In the genomic region with DNA sequence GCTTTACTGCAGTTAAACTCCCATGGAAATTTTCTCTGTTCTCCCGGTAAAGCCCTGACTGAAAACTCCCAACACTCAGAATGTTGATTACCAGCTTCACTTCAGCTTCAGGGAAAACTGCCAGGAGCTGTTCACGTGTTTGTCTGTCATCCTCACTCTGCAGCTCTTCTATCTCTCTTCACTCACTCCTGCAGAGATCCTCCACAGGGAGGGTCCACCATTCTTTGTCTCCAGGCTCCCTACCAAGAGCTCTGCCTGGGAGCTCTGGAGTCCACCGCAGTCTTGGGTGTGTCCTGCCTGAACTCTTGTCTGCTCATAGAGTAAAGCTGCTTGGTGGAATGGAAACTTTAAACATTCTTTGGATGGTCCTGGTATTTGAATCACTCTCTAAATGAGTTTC, we compare ENCODE assay signal across 16 mouse cellular contexts. TPM values are rescaled to one million over a fixed set of nuclear protein-coding genes. Genes with fewer than 3 reads are reported as not detected.
DNase-seq lines count a peak whose midpoint lies in the region; ATAC-seq and TF ChIP-seq lines count a peak whose summit lies in the region.
"Had no signal": no experiment of that assay in that cellular context is flagged by ENCODE, and none has a peak within 500 bp of the region (broad histone marks: within the 10 kb centered on the region; RNA-seq: fewer than 3 reads in every experiment).

No protein-coding gene starts in this region.

- no peaks in the 10 kb centered on the region for H3K36me3 ChIP-seq in heart, embryonic 15.5 days
- H3K36me3 ChIP-seq: hindbrain, embryonic 12.5 days had no signal

- H3K9ac ChIP-seq in heart, embryonic 15.5 days, result no peak overlapping the region
- H3K9ac ChIP-seq: hindbrain, embryonic 12.5 days; liver, embryonic 14.5 days had no signal

- no peak for TF ChIP-seq POLR2A in brain, embryonic 14.5 days (IDR thresholded peaks at IDR 0.05; ENCODE audit: borderline replicate concordance, extremely low read depth, insufficient read depth, insufficient read length, poor library complexity, severe bottlenecking)

- H3K27me3 ChIP-seq in heart, embryonic 15.5 days, result peaks cover 5% of the 10 kb centered on the region; the same call in 1 of the 2 replicates
- H3K27me3 ChIP-seq: hindbrain, embryonic 12.5 days had no signal

- DNase-seq in heart, postnatal 36 days, result no peak
- peak; percentile 44 for DNase-seq in lung, postnatal 10 days
- DNase-seq in lung, postnatal 14 days, result no peak
- DNase-seq in brain, embryonic 14.5 days (ENCODE audit: low read depth), result peak; percentile 47
- peak; percentile 15 for DNase-seq in lung, postnatal 36 days
- DNase-seq in cerebellum, postnatal 36 days, result no peak
- DNase-seq: adrenal gland, postnatal 25 days; cerebellum, adult 9-11 months; kidney, adult 11 months; kidney, postnatal 25 days; layer of hippocampus, postnatal 36 days had no signal

- H3K9me3 ChIP-seq in heart, embryonic 15.5 days (replicated peaks), result no peaks in the 10 kb centered on the region
- H3K9me3 ChIP-seq: hindbrain, embryonic 12.5 days had no signal

- H3K27ac ChIP-seq in heart, embryonic 15.5 days, result no peak overlapping the region
- H3K27ac ChIP-seq: hindbrain, embryonic 12.5 days; liver, embryonic 14.5 days had no signal

- intact Hi-C loops in heart, postnatal 36 days (cut with DNase I), result no loop called here

- TF ChIP-seq CTCF in brain, embryonic 14.5 days (IDR thresholded peaks at IDR 0.05; ENCODE audit: borderline replicate concordance, extremely low read depth, insufficient read depth, insufficient read length), result no peak

- H3K4me1 ChIP-seq in heart, embryonic 15.5 days (replicated peaks), result peaks cover 9% of the 10 kb centered on the region; the same call in 1 of the 2 replicates

- ATAC-seq in heart, embryonic 15.5 days (replicated peaks; ENCODE audit: insufficient number of reproducible peaks, insufficient read depth, low FRiP score, low read depth), result no peak
- ATAC-seq: activated CD4-positive, CD25-positive, alpha-beta regulatory T cell, adult 4 months; midbrain, embryonic 16.5 days had no signal

- H3K4me2 ChIP-seq in heart, embryonic 15.5 days, result 0 out of 2 replicates have a peak overlapping the region, but pooled peaks have one; percentile 10
- H3K4me2 ChIP-seq: hindbrain, embryonic 12.5 days had no signal

- WGBS in heart, embryonic 15.5 days, result 21% methylated on average over 3 of the region's 3 CpGs

- no peak overlapping the region for H3K4me3 ChIP-seq in heart, embryonic 15.5 days
- H3K4me3 ChIP-seq: hindbrain, embryonic 12.5 days had no signal

RNA-seq across cellular contexts. Expression of a gene that starts 25.4 kb away (rescaled TPM):
- polyA plus RNA-seq in heart, embryonic 15.5 days (2015; fragmentation: Nextera tagmentation; extraction: Ambion mirVana), result 3.0 and 4.5 TPM in 2 replicates
- total RNA-seq in heart, postnatal 36 days (2021), result 1 to 10 TPM; 6.6 to 7.8 TPM
- 8.3 and 10.7 TPM in 2 replicates for polyA plus RNA-seq in brain, embryonic 14.5 days (2012; rRNA removed)
- polyA plus RNA-seq: activated CD4-positive, CD25-positive, alpha-beta regulatory T cell, adult 4 months had no signal

RNA-seq across cellular contexts. Expression of a gene that starts 59.2 kb away (rescaled TPM):
- 0.33 and 0.34 TPM in 2 replicates for polyA plus RNA-seq in heart, embryonic 15.5 days (2015; fragmentation: Nextera tagmentation; extraction: Ambion mirVana)
- total RNA-seq in heart, postnatal 36 days (2021), result under 1 TPM in 1 of 2 experiments, not detected in 1; 0.28 TPM
- polyA plus RNA-seq in brain, embryonic 14.5 days (2012; rRNA removed), result 2.1 and 6.4 TPM in 2 replicates
- polyA plus RNA-seq: activated CD4-positive, CD25-positive, alpha-beta regulatory T cell, adult 4 months had no signal

Comparison
In these comparisons a context has a peak if more than half of its experiments do, and no peak if none do; other contexts are left out.
1. DNase-seq: peak in lung, postnatal 10 days (single experiment), brain, embryonic 14.5 days (single experiment) and lung, postnatal 36 days (single experiment); none in heart, postnatal 36 days (0 of 2), lung, postnatal 14 days (single experiment) and cerebellum, postnatal 36 days (0 of 2).